Mouse (Mus musculus): Measurements from ENCODE around the gene Tspan5. TPM values are rescaled to one million over a fixed set of nuclear protein-coding genes. Genes with fewer than 3 reads are reported as not detected.

The Tspan5 gene
- polyA plus RNA-seq, 1 experiment from 2014 or later = 20.9 TPM

GRCm38 (mm10) chr3:138826243-138826800 is 84.3 kb downstream of the Tspan5 start:
- H3K4me3 ChIP-seq (ENCODE audit: low read depth, low read length) = no peak overlapping the region
- DNase-seq (ENCODE audit: low spot score) (no peak), ATAC-seq (replicated peaks; ENCODE audit: low FRiP score, low TSS enrichment, low read depth) (no peak)
- WGBS = 82% methylated on average over 8 of the region's 8 CpGs
- 0 out of 2 replicates have a peak, but pooled peaks cover 8% of the 10 kb centered on the region for H3K4me1 ChIP-seq (replicated peaks; ENCODE audit: control insufficient read depth, insufficient read depth, low read length)
- no peaks in the 10 kb centered on the region for H3K36me3 ChIP-seq (ENCODE audit: control insufficient read depth, insufficient read depth, low read length)
- H3K27ac ChIP-seq (ENCODE audit: low read depth) = no peak overlapping the region
- no peak overlapping the region for H3K9ac ChIP-seq (ENCODE audit: low read length)
- no peaks in the 10 kb centered on the region; the same call in 1 of the 2 replicates for H3K9me3 ChIP-seq (ENCODE audit: control insufficient read depth, low read length)
- H3K27me3 ChIP-seq (replicated peaks; ENCODE audit: control insufficient read depth, insufficient read depth, low read length) = no peaks in the 10 kb centered on the region
- no peak overlapping the region for H3K4me2 ChIP-seq (ENCODE audit: low read length)

- no peaks in the 10 kb centered on the region for H3K4me1 ChIP-seq (replicated peaks; ENCODE audit: control insufficient read depth, insufficient read depth, low read length)
- no peak overlapping the region for H3K27ac ChIP-seq (ENCODE audit: low read depth)
- no peak for DNase-seq (ENCODE audit: low spot score)
- H3K27me3 ChIP-seq (replicated peaks; ENCODE audit: control insufficient read depth, insufficient read depth, low read length) = no peaks in the 10 kb centered on the region
- ATAC-seq (replicated peaks; ENCODE audit: low FRiP score, low TSS enrichment, low read depth) = no peak
- 75% methylated on average over 9 of the region's 9 CpGs for WGBS
- no peak overlapping the region for H3K4me2 ChIP-seq (ENCODE audit: low read length)
- no peaks in the 10 kb centered on the region; the same call in 1 of the 2 replicates for H3K9me3 ChIP-seq (ENCODE audit: control insufficient read depth, low read length)
- H3K9ac ChIP-seq (ENCODE audit: low read length) = no peak overlapping the region
- no peak overlapping the region for H3K4me3 ChIP-seq (ENCODE audit: low read depth, low read length)
- H3K36me3 ChIP-seq (ENCODE audit: control insufficient read depth, insufficient read depth, low read length) = no peaks in the 10 kb centered on the region
These were observed 91.0 kb downstream of the Tspan5 start for GRCm38 (mm10) chr3:138832827-138833517.

GRCm38 (mm10) chr3:138834174-138834573 is 92.2 kb downstream of the Tspan5 start:
- no peak for DNase-seq (ENCODE audit: low spot score)
- H3K4me3 ChIP-seq (ENCODE audit: low read depth, low read length) = no peak overlapping the region

DNA sequence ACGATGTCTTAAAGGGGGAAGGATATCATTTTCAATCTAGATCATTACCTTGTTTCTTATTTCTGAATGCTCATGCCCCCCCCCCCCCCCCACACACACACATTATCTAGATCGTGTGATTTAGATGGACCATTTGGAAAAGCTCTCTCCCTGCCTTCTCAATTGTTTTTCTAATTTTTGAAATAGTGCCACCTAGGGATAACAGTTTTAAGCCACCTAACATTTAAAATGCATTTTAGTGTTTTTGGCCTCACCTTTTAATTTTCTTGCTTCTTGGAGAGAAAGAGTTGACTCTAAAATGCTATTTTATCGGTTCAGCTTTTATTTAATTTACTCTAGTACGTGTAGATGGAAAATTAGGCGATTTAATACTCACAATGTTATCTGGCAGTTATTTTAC is 94.9 kb downstream of the Tspan5 start:
- DNase-seq (ENCODE audit: low spot score) = no peak
- Histone ChIP-seq H3K4me2 (ENCODE audit: low read length) (no peak overlapping the region), H3K36me3 (ENCODE audit: control insufficient read depth, insufficient read depth, low read length) (no peaks in the 10 kb centered on the region), H3K9ac (ENCODE audit: low read length) (no peak overlapping the region), H3K9me3 (ENCODE audit: control insufficient read depth, low read length) (no peaks in the 10 kb centered on the region), H3K27me3 (replicated peaks; ENCODE audit: control insufficient read depth, insufficient read depth, low read length) (no peaks in the 10 kb centered on the region), H3K4me1 (replicated peaks; ENCODE audit: control insufficient read depth, insufficient read depth, low read length) (peaks cover 5% of the 10 kb centered on the region), H3K4me3 (ENCODE audit: low read depth, low read length) (no peak overlapping the region), H3K27ac (ENCODE audit: low read depth) (no peak overlapping the region)
- ATAC-seq (replicated peaks; ENCODE audit: low FRiP score, low TSS enrichment, low read depth) = no peak
- 77% methylated on average over 5 of the region's 5 CpGs for WGBS

More at GRCm38 (mm10) chr3:138834174-138834573, 92.2 kb downstream of the Tspan5 start:
- no peaks in the 10 kb centered on the region for H3K9me3 ChIP-seq (ENCODE audit: control insufficient read depth, low read length)
- H3K36me3 ChIP-seq (ENCODE audit: control insufficient read depth, insufficient read depth, low read length) = no peaks in the 10 kb centered on the region
- no peak for ATAC-seq (replicated peaks; ENCODE audit: low FRiP score, low TSS enrichment, low read depth)
- H3K27me3 ChIP-seq (replicated peaks; ENCODE audit: control insufficient read depth, insufficient read depth, low read length) = no peaks in the 10 kb centered on the region
- 88% methylated on average over 11 of the region's 11 CpGs for WGBS
- H3K9ac ChIP-seq (ENCODE audit: low read length) = no peak overlapping the region
- no peak overlapping the region for H3K27ac ChIP-seq (ENCODE audit: low read depth)
- no peaks in the 10 kb centered on the region; the same call in 1 of the 2 replicates for H3K4me1 ChIP-seq (replicated peaks; ENCODE audit: control insufficient read depth, insufficient read depth, low read length)
- H3K4me2 ChIP-seq (ENCODE audit: low read length) = no peak overlapping the region

- no peaks in the 10 kb centered on the region for H3K36me3 ChIP-seq (ENCODE audit: control insufficient read depth, insufficient read depth, low read length)
- H3K4me3 ChIP-seq (ENCODE audit: low read depth, low read length) = no peak overlapping the region
- H3K4me1 ChIP-seq (replicated peaks; ENCODE audit: control insufficient read depth, insufficient read depth, low read length) = peaks cover 5% of the 10 kb centered on the region
- no peaks in the 10 kb centered on the region for H3K27me3 ChIP-seq (replicated peaks; ENCODE audit: control insufficient read depth, insufficient read depth, low read length)
- H3K9me3 ChIP-seq (ENCODE audit: control insufficient read depth, low read length) = no peaks in the 10 kb centered on the region
- ATAC-seq (replicated peaks; ENCODE audit: low FRiP score, low TSS enrichment, low read depth) (no peak), DNase-seq (ENCODE audit: low spot score) (no peak)
- WGBS = 85% methylated on average over 6 of the region's 6 CpGs
- H3K4me2 ChIP-seq (ENCODE audit: low read length) = no peak overlapping the region
- H3K9ac ChIP-seq (ENCODE audit: low read length) = no peak overlapping the region
- no peak overlapping the region for H3K27ac ChIP-seq (ENCODE audit: low read depth)
These were observed 95.7 kb downstream of the Tspan5 start for GRCm38 (mm10) chr3:138837651-138838050.

DNA sequence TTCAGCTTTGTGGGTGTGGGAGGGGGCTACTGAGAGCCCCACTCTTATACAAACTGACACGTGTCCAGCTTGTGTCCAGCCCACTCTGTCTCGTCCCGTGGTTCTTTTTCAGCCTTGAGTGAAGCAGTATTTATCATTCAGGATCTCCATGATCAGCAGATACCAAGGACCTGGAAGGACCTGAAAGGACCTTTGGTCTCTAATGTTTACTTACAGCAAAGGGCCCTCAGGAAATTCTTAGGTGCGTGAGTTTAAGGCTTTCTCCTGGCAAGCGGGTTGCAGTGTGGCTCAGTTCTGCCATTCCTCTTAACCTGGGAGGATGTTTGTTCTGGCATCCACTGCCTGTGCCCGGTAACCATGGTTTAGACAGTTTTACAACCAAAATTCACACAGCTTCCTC is 97.7 kb downstream of the Tspan5 start:
- Histone ChIP-seq H3K4me3 (ENCODE audit: low read depth, low read length) (no peak overlapping the region), H3K9me3 (ENCODE audit: control insufficient read depth, low read length) (no peaks in the 10 kb centered on the region), H3K27ac (ENCODE audit: low read depth) (no peak overlapping the region), H3K4me1 (replicated peaks; ENCODE audit: control insufficient read depth, insufficient read depth, low read length) (peaks cover 5% of the 10 kb centered on the region), H3K9ac (ENCODE audit: low read length) (no peak overlapping the region), H3K36me3 (ENCODE audit: control insufficient read depth, insufficient read depth, low read length) (no peaks in the 10 kb centered on the region), H3K4me2 (ENCODE audit: low read length) (no peak overlapping the region), H3K27me3 (replicated peaks; ENCODE audit: control insufficient read depth, insufficient read depth, low read length) (no peaks in the 10 kb centered on the region)
- ATAC-seq (replicated peaks; ENCODE audit: low FRiP score, low TSS enrichment, low read depth) (0 out of 2 replicates have a peak, but pooled peaks have one; percentile 36), DNase-seq (ENCODE audit: low spot score) (no peak)
- WGBS = 40% methylated on average over 6 of the region's 6 CpGs

DNA sequence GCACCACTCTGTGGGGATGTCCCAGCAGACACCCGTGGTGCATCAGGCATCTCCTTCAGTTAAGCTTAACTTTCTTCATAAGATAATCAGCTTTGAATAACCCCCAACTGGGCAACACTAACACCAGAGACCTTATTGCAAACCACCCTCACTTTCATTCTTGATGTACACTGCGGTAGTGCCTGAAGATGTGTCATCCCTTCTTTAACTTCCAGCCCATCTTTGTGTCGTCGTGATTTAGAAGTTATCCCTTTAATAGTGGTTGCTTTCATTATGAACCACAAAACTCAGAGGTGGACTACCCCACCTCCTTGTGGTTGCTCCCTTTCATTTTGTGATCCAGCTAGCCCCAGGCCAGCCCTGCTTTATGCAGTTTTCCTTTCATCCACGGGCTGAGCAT is 99.3 kb downstream of the Tspan5 start:
- DNase-seq (ENCODE audit: low spot score) (no peak), ATAC-seq (replicated peaks; ENCODE audit: low FRiP score, low TSS enrichment, low read depth) (no peak)
- Histone ChIP-seq H3K4me1 (replicated peaks; ENCODE audit: control insufficient read depth, insufficient read depth, low read length) (peaks cover 5% of the 10 kb centered on the region), H3K4me2 (ENCODE audit: low read length) (no peak overlapping the region), H3K9ac (ENCODE audit: low read length) (no peak overlapping the region), H3K27me3 (replicated peaks; ENCODE audit: control insufficient read depth, insufficient read depth, low read length) (no peaks in the 10 kb centered on the region), H3K36me3 (ENCODE audit: control insufficient read depth, insufficient read depth, low read length) (no peaks in the 10 kb centered on the region), H3K4me3 (ENCODE audit: low read depth, low read length) (no peak overlapping the region), H3K9me3 (ENCODE audit: control insufficient read depth, low read length) (no peaks in the 10 kb centered on the region), H3K27ac (ENCODE audit: low read depth) (no peak overlapping the region)
- WGBS = 80% methylated on average over 5 of the region's 5 CpGs

- Histone ChIP-seq H3K4me1 (replicated peaks; ENCODE audit: control insufficient read depth, insufficient read depth, low read length) (peaks cover 5% of the 10 kb centered on the region), H3K27me3 (replicated peaks; ENCODE audit: control insufficient read depth, insufficient read depth, low read length) (no peaks in the 10 kb centered on the region), H3K9ac (ENCODE audit: low read length) (no peak overlapping the region), H3K36me3 (ENCODE audit: control insufficient read depth, insufficient read depth, low read length) (no peaks in the 10 kb centered on the region), H3K27ac (ENCODE audit: low read depth) (no peak overlapping the region), H3K4me3 (ENCODE audit: low read depth, low read length) (no peak overlapping the region), H3K9me3 (ENCODE audit: control insufficient read depth, low read length) (no peaks in the 10 kb centered on the region), H3K4me2 (ENCODE audit: low read length) (no peak overlapping the region)
- DNase-seq (ENCODE audit: low spot score) (no peak), ATAC-seq (replicated peaks; ENCODE audit: low FRiP score, low TSS enrichment, low read depth) (no peak)
- WGBS = 88% methylated on average over 2 of the region's 2 CpGs
These were observed 101.2 kb downstream of the Tspan5 start for GRCm38 (mm10) chr3:138843180-138843579.

- DNase-seq (ENCODE audit: low spot score) = no peak
- no peak overlapping the region for H3K27ac ChIP-seq (ENCODE audit: low read depth)
- no peaks in the 10 kb centered on the region for H3K36me3 ChIP-seq (ENCODE audit: control insufficient read depth, insufficient read depth, low read length)
- 97% methylated on average over 5 of the region's 5 CpGs for WGBS
- H3K4me3 ChIP-seq (ENCODE audit: low read depth, low read length) = no peak overlapping the region
- no peak overlapping the region for H3K4me2 ChIP-seq (ENCODE audit: low read length)
- no peaks in the 10 kb centered on the region for H3K9me3 ChIP-seq (ENCODE audit: control insufficient read depth, low read length)
- no peaks in the 10 kb centered on the region for H3K27me3 ChIP-seq (replicated peaks; ENCODE audit: control insufficient read depth, insufficient read depth, low read length)
- no peak for ATAC-seq (replicated peaks; ENCODE audit: low FRiP score, low TSS enrichment, low read depth)
- H3K4me1 ChIP-seq (replicated peaks; ENCODE audit: control insufficient read depth, insufficient read depth, low read length) = peaks cover 5% of the 10 kb centered on the region
- no peak overlapping the region for H3K9ac ChIP-seq (ENCODE audit: low read length)
These were observed 101.6 kb downstream of the Tspan5 start for GRCm38 (mm10) chr3:138843641-138844040.
